8 mouse cellular contexts compared by ENCODE assay signal in the genomic region with DNA sequence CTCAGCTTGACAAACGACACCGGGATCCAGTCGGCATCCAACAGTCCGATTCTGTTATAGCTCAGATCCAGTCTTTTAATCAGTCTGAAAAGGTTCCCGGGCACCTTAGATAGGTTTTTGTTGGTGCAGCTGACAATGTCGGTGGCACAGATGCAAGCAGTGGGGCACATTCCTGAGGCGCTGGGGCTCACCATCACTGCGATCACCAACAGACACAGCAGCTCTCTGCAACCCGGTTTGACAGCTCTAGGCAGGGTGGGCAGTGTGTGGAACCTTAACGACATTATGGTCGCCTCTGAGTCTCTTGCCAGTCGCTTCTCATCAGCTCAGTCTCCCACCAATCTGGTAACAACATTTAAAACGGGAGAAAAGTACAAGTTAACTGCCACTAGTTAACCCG. TPM values are rescaled to one million over a fixed set of nuclear protein-coding genes. Genes with fewer than 3 reads are reported as not detected.
DNase-seq lines count a peak whose midpoint lies in the region; ATAC-seq lines count a peak whose summit lies in the region.

No protein-coding gene starts in this region.

- no peaks in the 10 kb centered on the region for H3K9me3 ChIP-seq in heart, embryonic 11.5 days (replicated peaks; ENCODE audit: control insufficient read depth, low read length)
- H3K9me3 ChIP-seq in hindbrain, embryonic 15.5 days = no peaks in the 10 kb centered on the region
- peaks cover 3% of the 10 kb centered on the region; the same call in 1 of the 2 replicates for H3K9me3 ChIP-seq in midbrain, embryonic 12.5 days

- WGBS in heart, embryonic 11.5 days (ENCODE audit: insufficient replicate concordance) = 26% methylated on average over 14 of the region's 14 CpGs
- 26% methylated on average over 14 of the region's 14 CpGs for WGBS in hindbrain, embryonic 15.5 days
- WGBS in midbrain, embryonic 12.5 days = 30% methylated on average over 14 of the region's 14 CpGs

- ATAC-seq in heart, embryonic 11.5 days (replicated peaks; ENCODE audit: insufficient number of reproducible peaks, low FRiP score, low TSS enrichment) = no peak
- ATAC-seq in hindbrain, embryonic 15.5 days (ENCODE audit: low FRiP score, low read depth) = no peak
- no peak for ATAC-seq in midbrain, embryonic 12.5 days (ENCODE audit: low FRiP score, low read depth)
- ATAC-seq in monocyte, adult 5-6 weeks (replicated peaks; ENCODE audit: insufficient number of reproducible peaks, low FRiP score, low TSS enrichment, poor library complexity, severe bottlenecking) = no peak

- H3K36me3 ChIP-seq in heart, embryonic 11.5 days (ENCODE audit: control insufficient read depth, insufficient read depth, low read length) = no peaks in the 10 kb centered on the region
- no peaks in the 10 kb centered on the region for H3K36me3 ChIP-seq in hindbrain, embryonic 15.5 days
- no peaks in the 10 kb centered on the region for H3K36me3 ChIP-seq in midbrain, embryonic 12.5 days

- no peak overlapping the region for H3K9ac ChIP-seq in heart, embryonic 11.5 days (ENCODE audit: low read depth, low read length)
- H3K9ac ChIP-seq in hindbrain, embryonic 15.5 days = 0 out of 2 replicates have a peak overlapping the region, but pooled peaks have one; percentile 88
- peak overlapping the region; percentile 84; the same call in 1 of the 2 replicates for H3K9ac ChIP-seq in midbrain, embryonic 12.5 days (replicated peaks)

- DNase-seq in heart, postnatal 4 days = no peak
- peak; percentile 31 for DNase-seq in embryo, embryonic 10.5 days (ENCODE audit: low spot score)
- no peak for DNase-seq in right cerebral cortex, postnatal 4 days
- no peak for DNase-seq in adrenal gland, adult 8-10 months

- peak overlapping the region; percentile 94 for H3K4me2 ChIP-seq in heart, embryonic 11.5 days
- peak overlapping the region; percentile 67 for H3K4me2 ChIP-seq in hindbrain, embryonic 15.5 days
- peak overlapping the region; percentile 80 for H3K4me2 ChIP-seq in midbrain, embryonic 12.5 days (replicated peaks)

- H3K27ac ChIP-seq in heart, embryonic 11.5 days (ENCODE audit: low read depth, low read length) = no peak overlapping the region
- no peak overlapping the region for H3K27ac ChIP-seq in hindbrain, embryonic 15.5 days (replicated peaks)
- H3K27ac ChIP-seq in midbrain, embryonic 12.5 days (replicated peaks) = no peak overlapping the region

- 0 out of 2 replicates have a peak, but pooled peaks cover 6% of the 10 kb centered on the region for H3K4me1 ChIP-seq in heart, embryonic 11.5 days (ENCODE audit: control insufficient read depth, insufficient read depth, low read length)
- H3K4me1 ChIP-seq in hindbrain, embryonic 15.5 days (replicated peaks) = peaks cover 28% of the 10 kb centered on the region
- peaks cover 16% of the 10 kb centered on the region; the same call in 1 of the 2 replicates for H3K4me1 ChIP-seq in midbrain, embryonic 12.5 days

- H3K4me3 ChIP-seq in heart, embryonic 11.5 days (ENCODE audit: low read depth, low read length) = peak overlapping the region; percentile 83
- H3K4me3 ChIP-seq in hindbrain, embryonic 15.5 days = peak overlapping the region; percentile 78
- peak overlapping the region; percentile 81 for H3K4me3 ChIP-seq in midbrain, embryonic 12.5 days

- H3K27me3 ChIP-seq in heart, embryonic 11.5 days (ENCODE audit: control insufficient read depth, insufficient read depth, low read length) = peaks cover 15% of the 10 kb centered on the region
- H3K27me3 ChIP-seq in hindbrain, embryonic 15.5 days = 0 out of 2 replicates have a peak, but pooled peaks cover 3% of the 10 kb centered on the region
- peaks cover 19% of the 10 kb centered on the region for H3K27me3 ChIP-seq in midbrain, embryonic 12.5 days

RNA-seq across cellular contexts. Expression of a gene that starts 0.7 kb away (rescaled TPM):
- 2.8 and 3.4 TPM in 2 replicates for polyA plus RNA-seq in heart, embryonic 11.5 days (2014; fragmentation: Nextera tagmentation; extraction: Ambion mirVana)
- total RNA-seq in heart, postnatal 4 days (2021) = 1 to 10 TPM; 4.8 to 5.1 TPM
- 5.5 and 5.7 TPM in 2 replicates for polyA plus RNA-seq in hindbrain, embryonic 15.5 days (2015; fragmentation: Nextera tagmentation; extraction: Ambion mirVana)
- polyA plus RNA-seq in midbrain, embryonic 12.5 days (2016; fragmentation: Nextera tagmentation; extraction: Ambion mirVana) = 3.2 and 4.3 TPM in 2 replicates
- 10 to 100 TPM; 23.1 to 47.0 (median 29.6) TPM for total RNA-seq in adrenal gland, adult 8-10 months (2022)
- 1.2 to 24.9 TPM (median 1.6 TPM) in 3 replicates for total RNA-seq in monocyte, adult 5-6 weeks (2017)

RNA-seq across cellular contexts. Expression of a gene that starts 0.8 kb away (rescaled TPM):
- polyA plus RNA-seq in heart, embryonic 11.5 days (2014; fragmentation: Nextera tagmentation; extraction: Ambion mirVana) = 3.3 and 3.4 TPM in 2 replicates
- 1 to 10 TPM; 6.2 to 6.8 TPM for total RNA-seq in heart, postnatal 4 days (2021)
- polyA plus RNA-seq in hindbrain, embryonic 15.5 days (2015; fragmentation: Nextera tagmentation; extraction: Ambion mirVana) = 10.2 and 11.2 TPM in 2 replicates
- 5.9 and 7.9 TPM in 2 replicates for polyA plus RNA-seq in midbrain, embryonic 12.5 days (2016; fragmentation: Nextera tagmentation; extraction: Ambion mirVana)
- 1 to 10 TPM; 7.2 to 8.3 (median 7.3) TPM for total RNA-seq in adrenal gland, adult 8-10 months (2022)
- total RNA-seq in monocyte, adult 5-6 weeks (2017) = 1.9 to 6.0 TPM (median 2.6 TPM) in 3 replicates
